Mouse (Mus musculus): ENCODE results near the gene Lypd5.
A peak's percentile ranks its signal among the peaks of the same experiment; 100 is the strongest.
"Not testable (repeated sequence)": the region's sequence is repeated elsewhere in the genome, so short reads cannot be mapped to it uniquely, and the experiment has no call there.

Lypd5 gene

GRCm38 (mm10) chr7:24382730-24383372 lies 33.9 kb downstream of the Lypd5 start:
- no peak for DNase-seq (ENCODE audit: low read depth, low spot score)

GRCm38 (mm10) chr7:24384070-24384469 lies 35.1 kb downstream of the Lypd5 start:
- DNase-seq (ENCODE audit: low read depth, low spot score) = no peak

GRCm38 (mm10) chr7:24384827-24385226 lies 35.8 kb downstream of the Lypd5 start:
- DNase-seq (ENCODE audit: low read depth, low spot score) = peak; percentile 72

- DNase-seq (ENCODE audit: low read depth, low spot score) = no peak
Measured at GRCm38 (mm10) chr7:24387059-24387556, 38.1 kb downstream of the Lypd5 start.

- DNase-seq (ENCODE audit: low read depth, low spot score) = no peak
Measured at GRCm38 (mm10) chr7:24389516-24390187, 40.7 kb downstream of the Lypd5 start.

GRCm38 (mm10) chr7:24390512-24390911 lies 41.5 kb downstream of the Lypd5 start:
- no peak for DNase-seq (ENCODE audit: low read depth, low spot score)

GRCm38 (mm10) chr7:24391077-24391476 lies 42.1 kb downstream of the Lypd5 start:
- no peak for DNase-seq (ENCODE audit: low read depth, low spot score)

GRCm38 (mm10) chr7:24391687-24392086 lies 42.7 kb downstream of the Lypd5 start:
- no peak for DNase-seq (ENCODE audit: low read depth, low spot score)

- no peak for DNase-seq (ENCODE audit: low read depth, low spot score)
Measured at GRCm38 (mm10) chr7:24394054-24394453, 45.1 kb downstream of the Lypd5 start.

GRCm38 (mm10) chr7:24394475-24395161 lies 45.6 kb downstream of the Lypd5 start:
- DNase-seq (ENCODE audit: low read depth, low spot score) = no peak

- DNase-seq (ENCODE audit: low read depth, low spot score) = no peak
Measured at GRCm38 (mm10) chr7:24396832-24397231, 47.8 kb downstream of the Lypd5 start.

- DNase-seq (ENCODE audit: low read depth, low spot score) = no peak
Measured at GRCm38 (mm10) chr7:24398364-24398913, 49.4 kb downstream of the Lypd5 start.

GRCm38 (mm10) chr7:24399256-24400081 lies 50.5 kb downstream of the Lypd5 start, which contains the start of gene Smg9:
Gene Smg9, plus strand, starts transcription at chr7:24399619.
- DNase-seq (ENCODE audit: low read depth, low spot score) = peak; percentile 99

- no peak for DNase-seq (ENCODE audit: low read depth, low spot score)
Measured at GRCm38 (mm10) chr7:24400082-24400452, 51.1 kb downstream of the Lypd5 start.

- not testable (repeated sequence) for DNase-seq (ENCODE audit: low read depth, low spot score)
Measured at GRCm38 (mm10) chr7:24400489-24400888, 51.5 kb downstream of the Lypd5 start.

- peak; percentile 77 for DNase-seq (ENCODE audit: low read depth, low spot score)
Measured at GRCm38 (mm10) chr7:24402851-24403250, 53.9 kb downstream of the Lypd5 start.
